Mouse (Mus musculus) gastrocnemius, postnatal 14 days (tissue): ENCODE results near the gene Mapkapk3. TPM values are rescaled to one million over a fixed set of nuclear protein-coding genes. Genes with fewer than 3 reads are reported as not detected.
"Not testable (repeated sequence)": the region's sequence is repeated elsewhere in the genome, so short reads cannot be mapped to it uniquely, and the experiment has no call there.

Experiments
- DNase-seq: peaks from one replicate; pipeline ENCODE4 v3.0.0; 2021; ENCODE audit warnings: mixed read lengths
- intact Hi-C: fragments of 180-260 bp; cut with DNase I; formaldehyde crosslinking; loops from one replicate; pipeline ENCODE4 v1.15.1; 2025; ENCODE audit warnings: low total_unique reads
- total RNA-seq, 2 experiments: library from RNA; stranded (reverse); gene quantifications; 2 replicates each; pipeline ENCODE4 v1.2.3; 2021

Gene Mapkapk3
- total RNA-seq, 2 experiments from 2014 or later, result 14.6 to 15.9 TPM

DNA sequence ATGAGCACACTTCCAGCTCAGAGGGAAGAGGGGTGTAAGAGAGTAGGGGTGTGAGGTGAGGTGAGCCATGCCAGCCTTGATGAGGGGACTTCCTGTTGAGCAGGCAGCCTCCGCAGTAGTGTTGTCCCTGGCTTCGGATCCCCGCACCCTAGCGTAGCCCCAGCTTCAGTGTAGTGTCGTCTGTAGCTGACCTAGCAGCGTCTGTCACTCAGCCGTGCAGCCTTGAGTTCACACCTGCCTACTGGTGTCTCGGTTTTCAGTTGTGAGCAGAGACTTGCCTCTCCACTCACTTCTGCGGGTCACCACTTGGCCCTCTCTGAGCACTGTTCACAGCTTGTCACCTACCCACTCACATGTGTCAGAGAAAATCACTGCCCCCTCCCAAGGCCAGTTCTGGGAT is 19.5 kb upstream of the Mapkapk3 start:
- no peak for DNase-seq
- intact Hi-C loops, result no loop called here

DNA sequence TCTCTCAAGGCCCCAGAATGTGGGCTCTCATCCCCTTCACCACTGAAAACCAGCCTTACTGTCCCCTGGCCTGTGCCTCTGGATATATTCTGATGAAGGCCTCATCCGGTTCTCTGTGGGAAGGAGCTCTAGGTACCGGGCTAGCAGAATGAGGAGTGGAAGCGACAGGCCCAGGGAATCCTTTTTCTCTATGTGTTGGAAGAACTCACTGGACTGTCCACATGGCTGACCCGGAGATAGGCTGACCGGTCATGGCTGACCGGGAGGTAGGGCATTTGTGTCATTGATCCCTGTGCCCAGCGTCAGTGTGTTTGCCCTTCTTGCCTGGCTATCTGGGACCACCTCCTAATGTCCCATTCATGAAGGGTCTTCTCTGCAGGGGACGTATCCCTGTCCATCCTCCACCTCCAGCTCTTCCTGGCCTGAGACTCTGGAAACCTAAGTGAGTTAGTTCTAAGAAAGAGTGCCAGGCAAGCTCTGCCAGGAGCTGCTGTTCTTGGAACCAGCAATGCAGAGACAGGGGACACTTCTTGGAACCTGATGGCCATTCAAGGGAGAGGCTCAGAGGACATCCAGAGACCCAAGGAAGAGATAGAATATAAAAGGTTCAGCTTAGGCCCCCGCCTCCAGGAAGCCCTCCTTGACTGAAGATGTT is 18.8 kb upstream of the Mapkapk3 start:
- DNase-seq, result peak; percentile 56
- intact Hi-C loops, result no loop called here

DNA sequence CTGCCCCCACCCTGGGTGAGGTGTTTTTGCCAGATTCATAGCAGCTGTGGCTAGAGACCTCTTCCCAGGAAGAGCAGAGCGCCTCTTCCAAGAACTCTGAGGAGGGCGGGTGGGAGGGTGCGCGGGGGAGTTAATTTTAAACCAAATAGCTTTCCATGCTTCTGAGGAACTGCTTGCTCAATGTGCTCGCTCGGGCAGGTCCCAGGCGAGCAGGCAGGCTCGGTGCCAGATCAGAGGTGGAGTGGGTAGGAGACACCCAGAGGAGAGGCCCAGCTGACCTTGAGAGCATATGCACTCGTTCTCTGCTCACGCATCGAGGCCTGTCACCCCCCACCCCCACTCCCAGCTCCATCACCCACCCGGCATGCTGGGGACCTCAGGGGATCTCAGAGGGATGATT is 18.2 kb upstream of the Mapkapk3 start:
- DNase-seq, result peak; percentile 91
- intact Hi-C loops, result no loop called here

DNA sequence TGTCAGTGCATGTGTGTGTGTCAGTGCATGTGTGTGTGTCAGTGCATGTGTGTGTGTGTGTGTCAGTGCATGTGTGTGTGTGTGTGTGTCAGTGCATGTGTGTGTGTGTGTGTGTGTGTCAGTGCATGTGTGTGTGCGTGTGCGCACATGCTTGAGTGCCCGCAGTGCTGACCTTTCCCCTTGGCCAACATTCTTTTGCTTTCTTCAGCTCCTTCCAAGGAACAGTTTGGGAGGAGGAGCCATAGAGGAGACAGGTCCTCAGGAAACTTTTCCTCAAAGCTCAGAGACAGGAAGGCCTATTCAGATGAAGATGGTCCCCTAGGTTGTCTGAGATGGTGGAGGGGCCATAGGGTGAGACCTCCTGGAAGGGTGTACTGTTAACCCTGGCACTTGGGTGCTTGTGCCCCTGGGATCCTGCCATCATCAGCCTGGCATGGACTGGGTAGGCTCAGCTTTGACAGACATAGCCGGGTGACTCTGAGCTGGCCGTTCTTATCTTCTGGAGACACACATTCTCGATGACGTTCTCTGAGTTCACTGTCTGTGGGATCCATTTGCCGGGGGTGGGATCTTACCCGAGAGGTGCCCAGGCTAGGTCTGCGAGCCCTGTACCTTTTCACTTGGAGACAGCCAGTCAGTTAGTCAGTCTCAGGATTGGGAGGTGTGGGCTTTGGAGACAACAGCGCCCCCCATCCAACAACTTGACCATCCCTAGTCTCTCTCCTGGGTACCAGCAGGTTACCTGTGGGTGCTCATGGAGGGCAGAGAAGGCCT is 17.6 kb upstream of the Mapkapk3 start:
- intact Hi-C loops, result no loop called here
- DNase-seq, result no peak

DNA sequence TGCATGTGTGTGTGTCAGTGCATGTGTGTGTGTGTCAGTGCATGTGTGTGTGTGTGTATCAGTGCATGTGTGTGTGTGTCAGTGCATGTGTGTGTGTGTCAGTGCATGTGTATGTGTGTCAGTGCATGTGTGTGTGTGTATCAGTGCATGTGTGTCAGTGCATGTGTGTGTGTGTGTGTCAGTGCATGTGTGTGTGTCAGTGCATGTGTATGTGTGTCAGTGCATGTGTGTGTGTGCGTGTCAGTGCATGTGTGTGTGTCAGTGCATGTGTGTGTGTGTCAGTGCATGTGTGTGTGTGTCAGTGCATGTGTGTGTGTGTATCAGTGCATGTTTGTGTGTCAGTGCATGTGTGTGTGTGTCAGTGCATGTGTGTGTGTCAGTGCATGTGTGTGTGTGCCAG is 17.0 kb upstream of the Mapkapk3 start:
- intact Hi-C loops, result not testable (repeated sequence)

DNA sequence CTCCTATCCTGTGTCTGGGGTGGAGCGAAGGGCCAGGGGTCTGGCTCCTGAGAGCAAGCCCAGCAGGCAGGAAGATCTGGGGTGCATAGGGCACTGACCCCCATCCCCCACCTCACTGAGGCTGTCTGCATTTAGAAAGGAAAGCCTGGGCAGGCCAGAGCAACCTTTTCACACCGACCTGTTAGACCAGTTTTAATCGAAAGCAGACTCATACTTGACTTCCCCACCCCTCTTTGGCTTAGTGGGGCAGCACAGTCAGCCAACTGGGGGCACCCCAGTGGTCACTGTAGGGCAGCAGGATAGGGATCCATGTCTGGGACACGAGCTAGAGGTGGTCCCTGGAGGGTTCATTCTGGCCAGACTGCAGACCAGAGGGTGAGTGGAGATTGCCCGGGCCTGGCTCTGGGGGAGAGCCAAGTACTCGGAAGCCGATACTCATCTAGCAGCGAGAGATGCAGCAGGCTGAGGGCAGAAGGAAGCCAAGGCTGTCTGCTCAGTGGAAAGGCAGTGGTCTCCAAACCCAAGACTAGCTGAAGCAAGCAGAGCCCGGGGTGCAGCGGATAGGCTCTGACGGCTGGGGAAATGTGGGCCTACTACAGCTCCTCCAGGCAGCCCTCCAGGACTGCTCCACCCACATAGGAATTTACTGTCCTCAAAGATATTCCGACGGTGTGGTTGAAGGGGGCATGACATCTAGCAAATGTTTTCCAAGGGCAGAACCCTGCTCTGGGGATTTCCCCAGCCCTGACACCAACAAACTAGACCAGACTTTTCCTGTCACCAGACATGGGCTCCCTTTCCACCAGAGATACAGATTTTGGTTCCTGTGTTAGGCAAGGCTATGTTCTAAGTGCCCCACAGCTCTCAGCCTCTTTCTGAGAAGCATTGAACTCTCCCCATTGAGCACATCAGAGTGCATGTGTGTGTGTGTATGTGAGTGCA is 16.2 kb upstream of the Mapkapk3 start:
- peak; percentile 59 for DNase-seq

More for the DNA sequence above, 17.0 kb upstream of the Mapkapk3 start:
- not testable (repeated sequence) for DNase-seq

DNA sequence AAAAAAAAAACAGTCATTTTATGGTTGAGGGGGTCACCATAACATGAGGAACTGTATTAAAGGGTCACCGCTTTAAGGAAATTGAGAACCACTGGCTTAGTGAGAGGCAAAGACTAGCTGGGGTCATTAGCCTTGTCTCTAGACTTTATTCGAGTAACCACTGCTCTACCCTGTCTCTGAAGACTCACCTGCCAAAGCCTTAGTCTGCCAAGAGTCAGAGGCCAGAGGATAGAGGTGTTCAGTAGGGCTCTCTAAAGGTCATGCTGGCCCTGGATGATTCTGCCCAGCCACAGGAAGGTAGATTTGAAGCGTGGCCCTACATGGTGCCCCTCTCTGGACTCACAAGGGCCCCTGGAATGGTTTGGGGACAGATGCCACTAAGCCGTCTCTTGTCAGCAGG is 15.3 kb upstream of the Mapkapk3 start:
- DNase-seq, result no peak
- intact Hi-C loops, result no loop called here

More for the DNA sequence above, 16.2 kb upstream of the Mapkapk3 start:
- intact Hi-C loops, result no loop called here

DNA sequence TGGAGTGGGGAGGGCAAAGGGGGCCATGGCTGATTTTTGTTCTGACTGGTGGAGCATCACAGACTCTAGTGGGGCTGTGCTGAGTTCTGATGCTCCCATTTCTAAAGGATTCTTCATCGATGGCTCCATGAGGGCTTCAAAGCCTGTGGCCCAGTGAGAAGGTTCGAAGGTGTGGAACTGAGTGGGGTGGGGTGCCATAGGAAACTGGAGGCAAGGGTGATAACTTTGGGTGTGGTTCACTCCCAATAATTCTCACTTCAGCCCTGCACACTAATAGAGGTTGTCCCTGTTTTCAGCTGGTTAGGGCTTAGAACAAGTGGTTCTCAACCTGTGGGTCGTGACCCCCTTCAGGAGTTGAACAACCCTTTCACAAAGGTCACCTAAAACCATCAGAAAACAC is 14.7 kb upstream of the Mapkapk3 start:
- no peak for DNase-seq
- intact Hi-C loops, result no loop called here

DNA sequence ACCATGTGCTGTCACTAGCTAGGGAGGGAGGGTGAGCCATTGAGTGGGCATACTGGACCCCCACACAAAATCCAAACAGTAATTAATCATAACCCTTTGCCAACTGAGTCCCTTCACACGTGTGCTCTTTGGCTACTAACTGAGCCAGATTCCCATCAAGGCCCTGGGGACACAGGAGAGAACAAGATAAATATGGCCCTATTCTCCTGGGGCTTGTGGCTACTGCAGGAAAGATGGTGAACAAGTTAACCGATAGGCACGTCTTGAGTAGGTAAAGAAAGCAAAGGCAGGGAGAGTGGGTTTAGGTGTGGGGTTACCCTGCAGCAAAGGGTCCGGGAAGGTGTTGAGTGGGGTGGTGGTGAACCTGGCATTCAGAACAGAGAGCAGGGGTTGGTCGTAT is 14.2 kb upstream of the Mapkapk3 start:
- intact Hi-C loops, result no loop called here
- DNase-seq, result no peak

DNA sequence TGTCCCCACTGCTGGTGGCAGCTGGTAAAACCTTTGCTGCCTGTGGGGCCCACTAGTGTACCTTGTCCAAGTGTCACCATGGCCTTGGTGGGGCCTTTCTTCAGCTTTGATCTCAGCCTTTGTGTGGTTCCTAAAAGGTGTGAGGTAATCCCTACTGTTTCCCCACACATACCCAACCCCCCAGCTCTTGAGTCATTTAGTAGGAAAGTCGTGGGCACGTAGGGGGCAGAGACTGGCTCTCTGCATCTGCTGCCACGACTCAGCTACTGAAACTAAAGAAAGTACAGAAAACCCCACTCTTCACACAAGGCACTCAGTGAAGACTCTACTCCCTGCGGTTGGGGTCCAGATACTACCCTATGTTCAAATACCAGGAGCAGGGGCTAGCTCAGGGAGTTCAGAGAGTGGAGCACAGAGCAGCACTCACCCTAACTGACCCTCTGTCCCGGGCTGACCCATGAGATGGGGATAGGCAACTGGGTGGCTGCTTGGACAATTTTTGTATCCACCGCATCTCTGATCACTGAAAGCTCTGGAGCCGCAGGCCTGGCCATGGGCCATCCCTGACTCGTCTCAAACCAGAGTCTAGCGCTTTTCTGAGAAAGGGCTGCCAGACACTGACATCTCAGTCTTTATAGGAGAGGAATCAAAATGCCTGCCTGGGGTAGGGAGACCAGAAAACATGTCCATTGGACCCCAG is 13.6 kb upstream of the Mapkapk3 start:
- intact Hi-C loops, result no loop called here
- DNase-seq, result no peak

DNA sequence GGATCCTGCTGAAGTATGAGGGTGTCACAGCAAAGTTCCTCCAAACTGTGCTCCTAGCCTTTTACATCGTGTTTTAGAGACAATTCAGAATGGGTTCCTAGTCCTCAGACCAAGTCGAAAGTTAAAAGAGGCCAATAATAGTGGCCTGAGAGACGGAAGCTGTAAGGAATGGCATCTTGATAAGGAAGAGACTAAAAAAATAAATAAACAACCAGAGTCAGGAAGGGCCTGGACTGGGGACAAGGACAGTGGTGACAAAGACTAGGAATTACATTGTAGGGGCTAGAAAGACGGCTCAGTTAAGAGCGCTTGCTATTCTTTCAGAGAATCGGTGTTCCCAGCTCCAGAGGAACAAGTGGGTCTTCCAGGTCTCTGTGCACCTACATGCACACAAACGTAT is 12.9 kb upstream of the Mapkapk3 start:
- no peak for DNase-seq
- intact Hi-C loops, result no loop called here

DNA sequence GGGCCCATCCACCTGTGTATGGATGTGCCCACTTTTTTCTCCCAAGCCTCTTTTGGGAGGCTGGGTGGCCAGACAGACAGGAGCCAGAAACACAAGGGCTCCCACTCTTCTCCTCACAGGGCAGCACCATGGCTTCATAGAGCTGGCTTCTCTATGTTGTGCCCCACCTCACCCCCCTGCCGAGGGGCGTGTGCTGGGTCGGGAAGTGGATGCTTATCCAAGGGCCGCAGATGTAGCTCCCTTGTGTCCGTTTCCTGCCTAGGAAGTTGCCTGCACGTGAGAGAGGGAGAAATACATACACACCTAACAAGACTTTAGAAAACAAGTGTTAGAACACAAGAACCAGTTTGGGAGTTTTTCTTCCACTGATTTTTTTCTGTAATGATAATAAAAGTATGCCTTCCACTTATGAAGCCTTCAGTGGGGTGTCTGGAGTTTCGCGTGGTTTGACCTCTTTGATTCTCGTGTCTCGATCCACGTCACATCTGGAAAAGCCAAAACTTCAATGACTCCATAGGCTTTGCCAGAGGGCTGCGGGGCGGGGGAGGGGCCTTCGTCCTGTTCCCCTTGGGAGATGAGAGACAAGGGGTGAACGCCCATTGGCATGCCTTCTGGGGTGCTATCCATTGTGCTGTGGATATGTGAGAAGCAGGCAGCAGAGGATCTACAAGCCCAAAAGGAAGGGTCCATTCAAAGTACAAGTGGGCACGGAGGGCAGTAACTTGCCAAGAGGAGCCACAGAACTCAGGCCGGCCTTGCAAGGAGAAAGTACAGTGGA is 12.1 kb upstream of the Mapkapk3 start:
- DNase-seq, result no peak
- intact Hi-C loops, result no loop called here

DNA sequence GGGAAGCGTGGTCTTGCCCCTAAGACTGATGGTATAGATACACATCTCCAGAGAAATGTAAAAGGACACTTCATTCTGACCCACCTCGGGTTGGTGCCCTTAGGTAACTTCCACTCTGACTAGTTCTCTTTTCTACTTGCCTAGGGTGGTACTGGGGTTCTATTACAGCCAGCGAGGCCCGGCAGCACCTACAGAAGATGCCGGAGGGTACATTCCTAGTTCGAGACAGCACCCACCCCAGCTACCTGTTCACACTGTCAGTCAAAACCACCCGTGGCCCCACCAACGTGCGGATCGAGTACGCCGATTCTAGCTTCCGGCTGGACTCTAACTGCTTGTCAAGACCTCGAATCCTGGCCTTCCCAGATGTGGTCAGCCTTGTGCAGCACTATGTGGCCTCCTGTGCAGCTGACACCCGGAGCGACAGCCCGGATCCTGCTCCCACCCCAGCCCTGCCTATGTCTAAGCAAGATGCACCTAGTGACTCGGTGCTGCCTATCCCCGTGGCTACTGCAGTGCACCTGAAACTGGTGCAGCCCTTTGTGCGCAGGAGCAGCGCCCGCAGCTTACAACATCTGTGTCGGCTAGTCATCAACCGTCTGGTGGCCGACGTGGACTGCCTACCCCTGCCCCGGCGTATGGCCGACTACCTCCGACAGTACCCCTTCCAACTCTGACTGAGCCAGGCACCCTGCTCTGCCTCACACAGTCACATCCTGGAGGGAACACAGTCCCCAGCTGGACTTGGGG is 10.7 kb upstream of the Mapkapk3 start:
- DNase-seq, result no peak
- intact Hi-C loops, result no loop called here

DNA sequence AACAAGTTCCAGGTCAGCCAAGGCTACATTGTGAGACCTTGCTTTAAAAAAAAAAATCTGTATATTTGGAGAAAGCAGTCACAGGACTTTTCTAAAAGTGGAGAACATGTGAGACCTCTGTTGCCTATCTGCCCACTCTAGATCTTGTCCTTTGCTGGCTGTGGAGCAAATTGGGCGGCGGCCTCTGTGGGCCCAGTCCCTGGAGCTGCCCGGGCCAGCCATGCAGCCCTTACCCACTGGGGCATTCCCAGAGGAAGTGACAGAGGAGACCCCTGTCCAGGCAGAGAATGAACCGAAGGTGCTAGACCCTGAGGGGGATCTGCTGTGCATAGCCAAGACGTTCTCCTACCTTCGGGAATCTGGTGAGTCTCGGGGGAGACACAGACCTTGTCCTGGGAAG is 10.1 kb upstream of the Mapkapk3 start:
- intact Hi-C loops, result no loop called here
- no peak for DNase-seq

DNA sequence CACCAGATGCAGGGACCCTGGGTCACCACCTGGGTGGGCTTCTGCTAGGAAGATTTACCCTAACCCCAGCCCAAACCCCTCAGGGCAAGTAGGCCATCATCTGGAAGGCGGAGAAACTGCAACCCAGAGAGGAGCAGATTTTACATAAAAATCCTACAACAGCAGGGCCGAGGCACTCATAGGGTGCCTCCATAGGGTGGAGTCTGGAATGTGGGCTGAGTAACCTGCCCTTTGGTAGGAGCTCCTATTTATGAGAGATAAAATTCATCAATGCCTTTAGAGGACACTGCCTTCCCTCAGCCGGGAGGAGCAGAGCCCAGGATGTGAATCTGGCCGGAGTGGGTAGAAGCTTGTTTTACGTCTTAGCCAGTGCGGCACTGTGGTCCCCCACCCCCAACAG is 9.2 kb upstream of the Mapkapk3 start:
- no peak for DNase-seq
- intact Hi-C loops, result no loop called here

DNA sequence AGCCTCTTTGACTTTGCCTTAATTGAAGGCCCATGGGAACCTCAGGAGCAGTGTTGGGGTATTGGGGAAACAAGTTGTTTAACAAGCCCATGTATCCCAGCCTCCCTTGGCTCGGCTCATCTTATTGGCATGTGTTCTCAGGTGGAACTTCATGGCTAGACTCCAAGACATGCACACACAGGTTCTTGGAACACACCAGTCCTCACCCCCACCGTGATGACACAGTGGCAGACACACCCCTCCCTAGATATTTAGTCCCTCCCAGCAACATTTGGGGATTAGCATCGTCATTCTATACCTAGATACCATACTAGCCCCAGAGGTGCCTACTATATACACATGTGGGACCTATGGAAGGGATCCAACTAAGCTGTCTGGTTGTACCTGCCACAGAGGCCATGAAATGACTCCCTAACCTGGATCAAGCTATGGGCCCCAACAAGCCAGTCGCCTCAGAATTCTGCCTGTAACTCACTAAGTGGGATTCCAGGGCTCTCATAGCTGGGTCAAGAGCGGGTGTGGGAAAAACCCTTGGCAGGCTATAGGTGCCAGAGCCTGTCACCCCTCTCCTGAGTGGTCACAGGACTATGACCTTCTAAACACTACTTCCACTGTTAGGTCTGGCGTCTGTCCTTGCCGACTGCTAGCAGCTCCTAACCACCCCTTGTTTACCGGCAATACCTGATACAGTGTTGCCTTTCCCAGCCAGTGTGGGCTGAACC is 8.5 kb upstream of the Mapkapk3 start:
- no peak for DNase-seq
- intact Hi-C loops, result no loop called here

DNA sequence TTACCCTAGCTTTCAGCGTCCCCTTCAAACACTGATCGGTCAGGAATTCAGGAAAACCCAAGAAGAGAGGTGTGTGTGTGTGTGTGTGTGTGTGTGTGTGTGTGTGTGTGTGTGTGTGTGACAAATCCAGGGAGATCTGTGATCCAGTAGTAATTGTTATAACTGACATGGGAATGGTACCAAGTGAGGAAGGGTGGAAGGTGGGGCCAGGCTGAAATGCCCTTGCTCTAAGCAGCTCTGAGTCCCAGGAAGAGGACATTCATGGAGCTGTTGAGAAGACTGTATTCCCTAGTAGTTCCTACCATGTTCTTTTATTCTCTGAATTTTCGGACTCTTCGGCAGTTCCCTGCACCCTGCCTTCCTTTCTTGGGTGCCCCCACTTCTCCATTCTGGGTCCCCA is 8.0 kb upstream of the Mapkapk3 start:
- DNase-seq, result no peak
- intact Hi-C loops, result no loop called here

DNA sequence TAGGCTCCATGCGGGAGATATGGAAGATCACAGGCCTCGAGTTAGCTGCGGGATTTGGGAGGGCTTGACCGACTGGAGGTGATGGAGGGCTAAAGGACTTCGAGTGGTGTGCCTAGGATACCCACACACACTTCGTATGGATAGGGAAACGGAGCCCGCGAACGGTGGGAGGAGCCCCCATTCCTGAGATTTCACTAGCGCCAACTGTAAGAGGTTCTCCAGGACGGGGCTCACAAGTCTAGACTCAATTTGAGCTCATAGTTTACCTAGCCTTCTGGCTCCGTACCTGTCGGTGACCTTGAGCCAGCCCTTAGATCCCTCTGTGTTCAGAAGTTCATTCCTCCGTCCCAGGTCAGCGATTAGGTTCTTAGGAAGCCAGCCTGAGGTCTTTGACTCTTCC is 7.4 kb upstream of the Mapkapk3 start:
- DNase-seq, result no peak
- intact Hi-C loops, result no loop called here
